In the genomic region with DNA sequence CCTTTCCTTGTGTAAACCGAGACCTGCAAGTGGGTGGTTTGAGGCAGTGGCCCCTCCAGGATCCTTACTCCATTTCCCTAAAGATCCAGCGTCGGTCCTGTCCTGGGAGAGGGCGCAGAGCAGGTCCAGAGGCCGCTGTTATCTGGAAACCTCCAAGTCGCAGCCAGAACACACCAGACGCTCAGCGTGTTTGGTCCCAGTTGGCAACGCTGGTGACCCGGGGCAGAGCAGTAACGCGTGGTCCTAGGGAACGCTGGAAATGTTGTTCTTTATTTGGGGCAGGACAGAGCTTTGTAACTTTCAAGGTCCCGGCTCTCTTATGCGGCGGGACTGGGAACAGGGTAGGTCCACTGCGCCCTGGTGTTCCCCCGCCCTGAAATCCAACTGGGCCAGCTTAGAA, we compare ENCODE assay signal across 9 mouse cellular contexts. TPM values are rescaled to one million over a fixed set of nuclear protein-coding genes. Genes with fewer than 3 reads are reported as not detected.
DNase-seq lines count a peak whose midpoint lies in the region; ATAC-seq and TF ChIP-seq lines count a peak whose summit lies in the region.
"Had no signal": no experiment of that assay in that cellular context is flagged by ENCODE, and none has a peak within 500 bp of the region (broad histone marks: within the 10 kb centered on the region; RNA-seq: fewer than 3 reads in every experiment).

No protein-coding gene starts in this region.

- peak overlapping the region; percentile 97 for H3K27ac ChIP-seq in gastrocnemius, adult 2 months
- H3K27ac ChIP-seq in limb, embryonic 13.5 days, result peak overlapping the region; percentile 77
- peak overlapping the region; percentile 86 for H3K27ac ChIP-seq in stomach, embryonic 14.5 days (ENCODE audit: low read length)

- peak overlapping the region; percentile 87 for H3K4me2 ChIP-seq in limb, embryonic 13.5 days (replicated peaks)
- H3K4me2 ChIP-seq in stomach, embryonic 14.5 days (replicated peaks; ENCODE audit: low read depth, low read length), result peak overlapping the region; percentile 93

- peaks cover 54% of the 10 kb centered on the region for H3K79me2 ChIP-seq in C2C12 (ENCODE audit: control insufficient read depth, insufficient read depth)

- WGBS in limb, embryonic 13.5 days, result 4% methylated on average over 18 of the region's 18 CpGs
- 4% methylated on average over 18 of the region's 18 CpGs for WGBS in stomach, embryonic 14.5 days

- intact Hi-C loops in gastrocnemius, adult 2 months (cut with DNase I), result loop anchor here (5.0 kb wide), 1 partner anchor 39 kb away; a partner anchor contains a TSS

- H3K9ac ChIP-seq in limb, embryonic 13.5 days, result peak overlapping the region; percentile 87
- H3K9ac ChIP-seq in stomach, embryonic 14.5 days (replicated peaks; ENCODE audit: low read depth, low read length), result peak overlapping the region; percentile 69

- peak; percentile 52 for ATAC-seq in erythroid progenitor cell, adult 5-6 weeks (replicated peaks; ENCODE audit: low FRiP score, poor library complexity, severe bottlenecking)
- no peak for ATAC-seq in limb, embryonic 13.5 days (ENCODE audit: low FRiP score, low read depth)
- ATAC-seq in stomach, embryonic 14.5 days (ENCODE audit: insufficient number of reproducible peaks, insufficient read depth, low FRiP score, low read depth), result peak; percentile 0; the same call in 1 of the 2 replicates

- no peaks in the 10 kb centered on the region for H3K9me3 ChIP-seq in limb, embryonic 13.5 days
- H3K9me3 ChIP-seq in stomach, embryonic 14.5 days (ENCODE audit: control insufficient read depth, low read depth, low read length), result no peaks in the 10 kb centered on the region

- peak; percentile 52 for DNase-seq in gastrocnemius, adult 2 months
- no peak for DNase-seq in gastrocnemius, postnatal 25 days
- no peak for DNase-seq in adrenal gland, adult (ENCODE audit: inconsistent age in 2 of 2, low spot score in 1 of 2)
- DNase-seq in cerebellum, adult 8-10 months, result no peak

- H3ac ChIP-seq in C2C12 (ENCODE audit: control insufficient read depth, insufficient read length, low read depth), result peak overlapping the region; percentile 81

- TF ChIP-seq CTCF in gastrocnemius, adult 2 months (IDR thresholded peaks at IDR 0.05), result no peak
- no peak for TF ChIP-seq CTCF in C2C12 (IDR thresholded peaks at IDR 0.05; ENCODE audit: control insufficient read depth, insufficient read depth, insufficient read length)

- H3K4me1 ChIP-seq in limb, embryonic 13.5 days, result peaks cover 55% of the 10 kb centered on the region
- H3K4me1 ChIP-seq in stomach, embryonic 14.5 days (ENCODE audit: control insufficient read depth, insufficient read depth, low read length), result peaks cover 27% of the 10 kb centered on the region

- H3K4me3 ChIP-seq in gastrocnemius, adult 2 months, result peak overlapping the region; percentile 96
- peak overlapping the region; percentile 60 for H3K4me3 ChIP-seq in C2C12 (ENCODE audit: insufficient read depth, poor library complexity, severe bottlenecking)
- H3K4me3 ChIP-seq in limb, embryonic 13.5 days, result peak overlapping the region; percentile 90
- H3K4me3 ChIP-seq in stomach, embryonic 14.5 days (ENCODE audit: low read depth, low read length), result peak overlapping the region; percentile 87

- H3K36me3 ChIP-seq in C2C12 (ENCODE audit: control insufficient read depth, insufficient read depth), result peaks cover 1% of the 10 kb centered on the region
- H3K36me3 ChIP-seq in limb, embryonic 13.5 days, result peaks cover 3% of the 10 kb centered on the region
- no peaks in the 10 kb centered on the region for H3K36me3 ChIP-seq in stomach, embryonic 14.5 days (ENCODE audit: control insufficient read depth, insufficient read depth, low read length)

- H3K79me3 ChIP-seq in C2C12 (ENCODE audit: low read depth), result peaks cover 10% of the 10 kb centered on the region

- no peaks in the 10 kb centered on the region for H3K27me3 ChIP-seq in C2C12 (ENCODE audit: control insufficient read depth, insufficient read depth, insufficient read length)
- peaks cover 40% of the 10 kb centered on the region for H3K27me3 ChIP-seq in limb, embryonic 13.5 days
- no peaks in the 10 kb centered on the region; the same call in 1 of the 2 replicates for H3K27me3 ChIP-seq in stomach, embryonic 14.5 days (ENCODE audit: control insufficient read depth, insufficient read depth, low read length)

TF ChIP-seq in C2C12, 6 proteins besides CTCF, POLR2A, EP300 and RAD21:
- TF ChIP-seq MAX (IDR thresholded peaks at IDR 0.05) (no peak), FOSL1 (IDR thresholded peaks at IDR 0.05; ENCODE audit: insufficient read depth, low read length, poor library complexity, severe bottlenecking) (no peak), CEBPB (IDR thresholded peaks at IDR 0.05; ENCODE audit: low read depth) (no peak), MYOD1 (IDR thresholded peaks at IDR 0.05; ENCODE audit: control insufficient read depth, insufficient read length, low read depth) (no peak), USF1 (IDR thresholded peaks at IDR 0.05; ENCODE audit: low read depth) (no peak), MYOG (IDR thresholded peaks at IDR 0.05; ENCODE audit: control insufficient read depth, extremely low read depth, insufficient read length) (no peak)

RNA-seq across cellular contexts. Expression of a gene that starts 0.4 kb away (rescaled TPM):
- 10 to 100 TPM; 13.9 to 14.5 TPM for total RNA-seq in gastrocnemius, adult 2 months (2021)
- 10 to 100 TPM; 11.7 to 12.4 TPM for total RNA-seq in gastrocnemius, postnatal 25 days (2021)
- 38.5 TPM for polyA plus RNA-seq in C2C12 (2012; fragmentation: generic; extraction: Trizol)
- total RNA-seq in erythroid progenitor cell, adult 5-6 weeks (2015; ENCODE audit: low replicate concordance), result 23.4 and 24.7 TPM in 2 replicates
- 18.1 and 20.2 TPM in 2 replicates for total RNA-seq in erythroid progenitor cell, adult 5-6 weeks (2017; ENCODE audit: low replicate concordance)
- 16.2 and 17.7 TPM in 2 replicates for polyA plus RNA-seq in limb, embryonic 13.5 days (2015; fragmentation: Nextera tagmentation; extraction: Ambion mirVana)
- 14.8 and 17.9 TPM in 2 replicates for polyA plus RNA-seq in stomach, embryonic 14.5 days (2014; fragmentation: Nextera tagmentation; extraction: Ambion mirVana)

RNA-seq across cellular contexts. Expression of a gene that starts 6.9 kb away (rescaled TPM):
- total RNA-seq in gastrocnemius, adult 2 months (2021), result under 1 TPM; 0.22 to 0.33 TPM
- under 1 TPM in 1 of 2 experiments, not detected in 1; 0.33 TPM for total RNA-seq in gastrocnemius, postnatal 25 days (2021)
- 2.1 TPM for polyA plus RNA-seq in C2C12 (2012; fragmentation: generic; extraction: Trizol)
- 1.1 TPM in 1 of 2 replicates, not detected in the other for total RNA-seq in erythroid progenitor cell, adult 5-6 weeks (2015; ENCODE audit: low replicate concordance)
- 4.6 TPM in 1 of 2 replicates, not detected in the other for total RNA-seq in erythroid progenitor cell, adult 5-6 weeks (2017; ENCODE audit: low replicate concordance)
- 1.8 and 2.2 TPM in 2 replicates for polyA plus RNA-seq in limb, embryonic 13.5 days (2015; fragmentation: Nextera tagmentation; extraction: Ambion mirVana)
- polyA plus RNA-seq in stomach, embryonic 14.5 days (2014; fragmentation: Nextera tagmentation; extraction: Ambion mirVana), result 1.8 and 3.6 TPM in 2 replicates

RNA-seq across cellular contexts. Expression of a gene that starts 37.6 kb away (rescaled TPM):
- 10 to 100 TPM; 10.3 to 11.7 TPM for total RNA-seq in gastrocnemius, adult 2 months (2021)
- 10 to 100 TPM; 12.4 to 14.1 TPM for total RNA-seq in gastrocnemius, postnatal 25 days (2021)
- 114 TPM for polyA plus RNA-seq in C2C12 (2012; fragmentation: generic; extraction: Trizol)
- total RNA-seq in erythroid progenitor cell, adult 5-6 weeks (2015; ENCODE audit: low replicate concordance), result 21.3 and 42.8 TPM in 2 replicates
- total RNA-seq in erythroid progenitor cell, adult 5-6 weeks (2017; ENCODE audit: low replicate concordance), result 26.3 and 26.6 TPM in 2 replicates
- polyA plus RNA-seq in limb, embryonic 13.5 days (2015; fragmentation: Nextera tagmentation; extraction: Ambion mirVana), result 112 and 113 TPM in 2 replicates
- 86.0 and 92.3 TPM in 2 replicates for polyA plus RNA-seq in stomach, embryonic 14.5 days (2014; fragmentation: Nextera tagmentation; extraction: Ambion mirVana)

RNA-seq across cellular contexts. Expression of a gene that starts 48.8 kb away (rescaled TPM):
- not detected for total RNA-seq in gastrocnemius, adult 2 months (2021)
- total RNA-seq in gastrocnemius, postnatal 25 days (2021), result not detected
- polyA plus RNA-seq in C2C12 (2012; fragmentation: generic; extraction: Trizol), result not detected
- total RNA-seq in erythroid progenitor cell, adult 5-6 weeks (2015; ENCODE audit: low replicate concordance), result not detected in 2 replicates
- total RNA-seq in erythroid progenitor cell, adult 5-6 weeks (2017; ENCODE audit: low replicate concordance), result not detected in 2 replicates
- polyA plus RNA-seq in limb, embryonic 13.5 days (2015; fragmentation: Nextera tagmentation; extraction: Ambion mirVana), result 0.27 TPM in 2 replicates
- polyA plus RNA-seq in stomach, embryonic 14.5 days (2014; fragmentation: Nextera tagmentation; extraction: Ambion mirVana), result 0.14 TPM in 1 of 2 replicates, not detected in the other
- total RNA-seq: hematopoietic stem cell, adult 5-6 weeks had no signal
